Mouse (Mus musculus) right cerebral cortex, postnatal 36 days (tissue): Measurements from ENCODE around the gene Ash1l.
"Not testable (repeated sequence)": the region's sequence is repeated elsewhere in the genome, so short reads cannot be mapped to it uniquely, and the experiment has no call there.

ENCODE experiments used
- DNase-seq, 2 experiments: peaks; one replicate each; pipeline ENCODE4 v3.0.0; 2022; ENCODE audit warnings: low spot score in 2 of 2, mixed read lengths in 1 of 2

Ash1l gene

DNA sequence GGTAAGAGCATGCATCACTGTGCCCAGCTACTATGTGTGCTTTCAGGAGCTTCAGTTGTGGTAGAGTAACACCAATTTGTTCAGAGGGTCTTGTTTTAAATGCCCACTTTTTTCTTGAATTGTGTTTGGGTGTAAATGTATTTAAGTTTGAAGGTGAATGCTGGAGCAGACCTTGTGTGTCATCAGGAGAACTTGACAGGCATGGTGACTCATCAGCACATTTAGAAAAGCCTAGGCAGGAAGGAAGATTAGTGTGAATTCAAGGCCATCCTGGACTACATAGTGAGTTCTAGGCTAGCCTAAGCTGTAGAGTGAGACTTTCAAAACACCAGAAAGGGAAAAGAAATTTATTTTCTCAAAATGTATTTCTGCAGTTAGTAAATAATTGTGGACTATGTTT is 3.3 kb downstream of the Ash1l start:
- DNase-seq, result no peak

DNA sequence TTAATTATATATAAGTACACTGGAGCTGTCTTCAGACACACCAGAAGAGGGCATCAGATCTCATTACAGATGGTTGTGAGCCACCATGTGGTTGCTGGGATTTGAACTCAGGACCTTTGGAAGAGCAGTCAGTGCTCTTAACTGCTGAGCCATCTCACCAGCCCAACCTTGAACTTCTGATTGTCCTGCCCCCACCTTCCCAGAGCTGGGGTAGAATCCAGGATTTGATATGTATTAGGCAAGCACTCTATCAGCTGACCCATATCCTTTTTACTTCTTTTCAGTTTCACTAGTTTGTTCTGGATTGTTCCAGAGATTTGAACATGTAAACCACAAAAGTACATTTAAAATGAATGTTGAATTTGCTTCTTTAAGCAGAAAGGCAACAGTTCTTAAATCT is 12.8 kb downstream of the Ash1l start:
- DNase-seq, result not testable (repeated sequence)

DNA sequence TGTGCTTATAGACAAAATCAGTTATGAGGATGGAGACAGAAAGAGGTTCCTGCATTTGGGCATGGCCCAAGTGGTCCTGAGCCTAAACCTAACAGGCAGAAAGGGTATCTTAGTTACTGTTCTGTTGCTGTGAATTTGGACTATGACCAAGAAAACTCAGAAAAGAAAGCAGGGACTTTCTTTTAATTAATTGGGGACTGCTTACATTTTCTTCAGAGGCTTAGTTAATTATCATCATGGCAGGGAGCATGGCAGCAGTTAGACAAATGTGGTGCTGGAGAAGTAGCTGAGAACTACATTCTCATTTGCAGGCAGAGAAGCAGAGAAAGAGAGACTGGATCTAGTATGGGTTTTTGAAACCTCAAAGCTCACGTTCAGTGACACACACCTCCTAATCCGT is 24.6 kb downstream of the Ash1l start:
- DNase-seq, result no peak

DNA sequence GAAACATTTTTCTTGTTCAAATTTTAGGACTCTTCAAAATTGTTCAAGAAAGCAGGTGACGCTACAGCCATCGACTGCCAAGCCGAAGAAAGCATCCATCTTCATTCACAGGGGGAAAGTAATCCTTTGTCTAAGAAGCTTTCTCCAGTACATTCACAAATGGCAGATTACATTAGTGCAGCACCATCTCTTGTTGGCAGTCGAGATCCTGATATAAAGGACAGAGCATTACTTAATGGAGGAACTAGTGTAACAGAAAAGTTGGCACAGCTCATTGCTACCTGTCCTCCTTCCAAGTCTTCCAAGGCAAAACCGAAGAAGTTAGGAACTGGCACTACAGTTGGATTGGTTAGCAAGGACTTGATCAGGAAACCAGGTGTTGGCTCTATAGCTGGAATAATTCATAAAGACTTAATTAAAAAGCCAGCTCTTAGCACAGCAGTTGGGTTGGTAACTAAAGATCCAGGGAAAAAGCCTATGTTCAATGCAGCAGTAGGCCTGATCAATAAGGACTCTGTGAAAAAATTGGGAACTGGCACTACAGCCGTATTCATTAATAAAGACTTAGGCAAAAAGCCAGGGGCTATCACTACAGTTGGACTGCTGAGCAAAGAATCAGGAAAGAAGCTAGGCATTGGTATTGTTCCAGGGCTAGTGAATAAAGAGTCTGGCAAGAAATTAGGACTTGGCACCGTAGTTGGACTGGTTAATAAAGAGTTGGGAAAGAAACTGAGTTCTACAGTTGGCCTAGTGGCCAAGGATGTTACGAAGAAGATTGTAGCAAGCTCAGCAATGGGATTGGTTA is 31.0 kb downstream of the Ash1l start:
- DNase-seq, result no peak

DNA sequence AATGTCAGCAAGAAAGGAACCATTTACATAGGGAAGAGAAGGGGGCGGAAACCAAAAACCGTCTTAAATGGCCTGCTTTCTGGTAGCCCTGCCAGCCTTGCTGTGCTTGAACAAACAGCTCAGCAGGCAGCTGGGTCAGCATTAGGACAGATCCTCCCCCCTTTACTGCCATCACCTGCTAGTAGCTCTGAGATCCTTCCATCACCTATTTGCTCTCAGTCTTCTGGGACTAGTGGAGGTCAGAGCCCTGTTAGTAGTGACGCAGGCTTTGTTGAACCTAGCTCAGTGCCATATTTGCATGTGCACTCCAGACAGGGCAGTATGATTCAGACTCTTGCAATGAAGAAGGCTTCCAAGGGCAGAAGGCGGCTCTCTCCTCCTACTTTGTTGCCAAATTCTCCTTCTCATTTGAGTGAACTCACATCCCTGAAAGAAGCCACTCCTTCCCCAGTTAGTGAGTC is 33.5 kb downstream of the Ash1l start:
- DNase-seq, result no peak

DNA sequence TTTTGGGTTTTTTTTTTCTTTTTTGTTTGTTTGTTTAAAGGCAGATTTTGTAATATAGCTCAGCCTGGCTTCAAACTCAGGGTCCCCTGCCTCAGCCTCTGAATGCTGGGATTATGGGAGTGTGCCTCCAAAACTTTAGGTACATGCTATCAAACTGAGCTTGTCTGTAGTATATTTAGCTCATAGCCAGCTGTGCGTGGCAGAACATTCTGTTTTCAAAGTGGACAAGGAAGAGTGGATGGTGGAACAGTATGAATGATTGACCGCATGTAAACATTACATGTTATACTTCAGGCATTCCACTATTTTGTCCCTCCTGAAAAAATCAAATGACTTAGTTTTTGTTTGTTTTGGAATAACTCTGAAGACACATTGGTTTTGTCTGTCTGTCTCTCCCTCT is 42.4 kb downstream of the Ash1l start:
- DNase-seq, result no peak

GRCm38 (mm10) chr3:89001536-89001935 is 51.1 kb downstream of the Ash1l start:
- DNase-seq, result no peak

DNA sequence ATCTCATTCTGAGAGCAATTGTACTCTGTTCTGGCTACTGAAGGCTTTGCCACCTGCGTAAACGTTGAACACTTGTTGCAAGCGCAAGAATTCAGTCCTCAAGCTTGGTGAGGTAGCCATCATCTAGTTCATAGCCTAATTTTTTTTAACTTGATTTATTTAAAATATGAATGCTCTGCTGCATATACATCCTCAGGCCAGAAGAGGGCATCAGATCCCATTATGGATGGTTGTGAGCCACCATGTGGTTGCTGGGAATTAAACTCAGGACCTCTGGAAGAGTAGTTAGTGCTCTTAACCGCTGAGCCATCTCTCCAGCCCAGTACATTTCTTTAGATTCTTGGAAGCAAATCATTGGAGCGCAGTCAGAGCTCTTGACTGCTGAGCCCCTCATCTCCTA is 80.5 kb downstream of the Ash1l start:
- DNase-seq, result not testable (repeated sequence)

DNA sequence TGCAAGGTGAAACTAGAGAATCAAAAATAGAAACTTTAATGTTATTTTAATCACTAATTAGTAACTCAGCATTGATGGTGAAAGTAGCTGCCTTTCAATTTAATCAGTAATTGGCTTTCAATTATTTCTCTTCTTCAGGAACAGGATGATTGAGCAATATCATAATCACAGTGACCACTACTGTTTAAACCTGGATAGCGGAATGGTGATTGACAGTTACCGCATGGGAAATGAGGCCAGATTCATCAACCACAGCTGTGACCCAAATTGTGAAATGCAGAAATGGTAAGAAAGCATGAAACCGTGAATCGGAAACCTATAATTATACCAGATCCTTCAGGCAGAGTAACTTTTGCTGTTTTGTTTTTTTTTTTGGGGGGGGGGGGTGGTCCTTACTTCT is 92.9 kb downstream of the Ash1l start:
- no peak for DNase-seq

- DNase-seq, result peak in 1 of 2 experiments; percentile 19
These were observed 107.9 kb downstream of the Ash1l start for GRCm38 (mm10) chr3:89058361-89058760.

DNA sequence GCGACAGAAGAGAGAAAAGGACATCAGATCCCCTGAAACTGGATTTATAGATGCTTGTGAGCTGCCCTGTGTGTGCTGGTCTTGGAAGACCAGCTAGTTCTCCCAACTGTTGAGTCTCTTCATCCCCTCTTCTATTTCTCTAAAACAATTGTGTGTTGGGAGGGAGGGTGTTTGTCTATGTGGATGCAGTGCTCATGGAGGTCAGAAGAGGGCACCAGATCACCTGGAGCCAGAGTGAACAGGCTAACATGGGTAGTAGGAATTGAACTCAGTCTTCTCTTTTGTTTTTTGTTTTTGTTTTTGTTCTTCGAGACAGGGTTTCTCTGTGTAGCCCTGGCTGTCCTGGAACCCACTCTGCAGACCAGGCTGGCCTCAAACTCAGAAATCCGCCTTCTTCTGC is 108.4 kb downstream of the Ash1l start:
- peak in 1 of 2 experiments; percentile 27 for DNase-seq

DNA sequence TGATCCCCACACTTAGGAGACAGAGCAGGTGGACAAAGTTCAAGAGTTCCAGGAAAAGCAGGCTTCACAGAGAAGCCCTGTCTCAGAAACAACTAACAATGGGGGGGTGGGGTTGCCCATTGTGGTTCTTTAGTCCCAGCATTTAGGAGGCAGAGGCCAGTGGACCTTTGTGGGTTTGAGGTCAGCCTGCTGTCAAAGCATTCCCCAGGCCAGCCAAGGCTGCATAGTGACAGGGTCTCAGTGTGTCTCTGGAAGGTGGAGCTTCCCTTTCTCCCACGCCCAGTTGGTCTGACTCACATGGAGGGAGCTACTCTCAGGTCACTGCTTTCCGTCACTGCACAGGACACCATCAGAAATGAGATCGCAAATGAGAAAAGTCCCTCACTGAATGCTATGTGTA is 111.3 kb downstream of the Ash1l start:
- no peak for DNase-seq

DNA sequence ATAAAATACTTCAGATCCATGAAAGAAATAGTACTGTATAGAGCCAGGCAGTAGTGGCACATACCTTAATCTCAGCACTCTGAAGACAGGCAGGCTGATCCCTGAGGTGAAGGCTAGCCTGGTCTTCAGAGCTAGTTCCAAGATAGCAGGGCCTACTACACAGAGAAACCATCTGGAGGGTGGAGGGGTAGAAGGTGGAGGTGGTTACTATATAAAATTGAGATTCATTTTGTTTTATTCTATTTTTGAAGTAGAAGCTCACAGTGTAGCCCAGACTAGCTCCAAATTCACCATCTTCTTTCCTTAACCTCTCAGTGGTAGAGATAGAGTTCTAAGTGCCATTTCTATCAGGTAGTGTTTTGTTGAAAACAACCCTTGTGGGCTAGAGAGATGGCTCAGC is 116.8 kb downstream of the Ash1l start:
- peak in 1 of 2 experiments; percentile 27 for DNase-seq

- no peak for DNase-seq
These were observed 127.0 kb downstream of the Ash1l start for GRCm38 (mm10) chr3:89077383-89077782.

- DNase-seq, result not testable (repeated sequence)
These were observed 131.9 kb downstream of the Ash1l start for GRCm38 (mm10) chr3:89082287-89082686.

GRCm38 (mm10) chr3:89084133-89084532 is 133.7 kb downstream of the Ash1l start:
- DNase-seq, result peak in 1 of 2 experiments; percentile 41

DNA sequence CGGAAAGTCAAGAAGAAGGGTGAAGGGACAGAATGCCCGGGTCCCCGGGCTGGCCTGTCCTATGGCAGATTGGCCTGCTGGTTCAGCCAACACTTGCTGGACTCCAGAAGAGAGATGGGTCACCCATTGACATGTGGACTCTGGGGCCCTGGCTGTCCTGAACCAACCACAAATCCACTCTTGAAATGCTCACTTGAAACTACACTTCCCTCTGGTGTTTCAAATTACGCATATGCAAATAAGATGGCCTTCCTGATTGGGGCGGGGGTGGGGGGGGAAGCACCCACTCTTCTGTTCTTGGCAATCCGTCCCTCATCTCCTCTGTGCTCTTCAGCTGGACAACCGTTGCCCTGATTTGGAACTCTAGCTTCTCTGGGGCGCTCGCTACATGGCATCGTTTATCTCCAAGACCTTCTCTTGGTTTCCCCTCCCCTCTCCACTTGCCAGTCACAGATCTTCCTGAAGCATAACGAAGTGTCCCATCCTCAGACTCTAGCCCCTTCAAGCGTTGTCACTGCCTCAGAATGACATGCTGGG is 134.3 kb downstream of the Ash1l start:
- no peak for DNase-seq

DNA sequence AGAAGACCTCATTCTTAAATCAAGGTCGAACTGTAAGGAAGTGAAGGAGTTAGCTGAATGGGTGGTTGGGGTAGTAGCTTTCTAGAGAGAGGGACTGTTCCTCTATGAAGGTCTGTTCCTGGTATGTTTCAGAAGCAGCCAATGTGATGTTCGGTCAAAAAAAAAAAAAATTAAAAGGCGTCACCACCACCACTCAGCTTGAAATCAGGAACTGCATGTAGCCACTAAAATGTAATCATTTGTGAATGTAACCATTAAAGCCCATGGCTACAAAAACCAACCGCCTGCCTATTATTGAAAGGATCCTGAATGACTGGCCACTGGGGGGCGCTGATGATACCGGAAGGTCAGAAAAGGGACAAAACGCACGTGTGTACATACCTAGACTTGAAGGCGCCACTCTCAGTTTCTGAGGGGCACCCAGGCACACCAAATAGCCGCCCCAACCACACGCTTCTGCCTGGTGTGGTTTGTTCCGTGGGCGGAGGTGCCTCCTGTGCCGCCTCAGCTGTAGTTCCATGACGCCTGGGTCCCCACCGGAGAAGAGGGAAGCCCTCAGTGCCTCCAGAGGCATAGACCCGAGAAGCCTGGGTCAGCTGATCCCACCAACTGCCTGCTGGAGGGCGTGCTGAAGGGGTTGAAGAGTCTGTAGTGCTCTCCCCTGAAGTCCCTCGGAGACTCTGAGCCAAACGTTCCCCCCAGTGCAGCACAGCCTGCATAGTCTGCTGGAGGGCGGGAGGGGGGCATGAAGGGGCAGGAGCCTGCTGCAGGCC is 137.1 kb downstream of the Ash1l start:
- peak; percentile 56 to 59 for DNase-seq

- DNase-seq, result no peak
These were observed 138.6 kb downstream of the Ash1l start for GRCm38 (mm10) chr3:89088974-89089373.

- DNase-seq, result peak; percentile 85 to 91
These were observed 139.6 kb downstream of the Ash1l start for GRCm38 (mm10) chr3:89089882-89090591.

DNA sequence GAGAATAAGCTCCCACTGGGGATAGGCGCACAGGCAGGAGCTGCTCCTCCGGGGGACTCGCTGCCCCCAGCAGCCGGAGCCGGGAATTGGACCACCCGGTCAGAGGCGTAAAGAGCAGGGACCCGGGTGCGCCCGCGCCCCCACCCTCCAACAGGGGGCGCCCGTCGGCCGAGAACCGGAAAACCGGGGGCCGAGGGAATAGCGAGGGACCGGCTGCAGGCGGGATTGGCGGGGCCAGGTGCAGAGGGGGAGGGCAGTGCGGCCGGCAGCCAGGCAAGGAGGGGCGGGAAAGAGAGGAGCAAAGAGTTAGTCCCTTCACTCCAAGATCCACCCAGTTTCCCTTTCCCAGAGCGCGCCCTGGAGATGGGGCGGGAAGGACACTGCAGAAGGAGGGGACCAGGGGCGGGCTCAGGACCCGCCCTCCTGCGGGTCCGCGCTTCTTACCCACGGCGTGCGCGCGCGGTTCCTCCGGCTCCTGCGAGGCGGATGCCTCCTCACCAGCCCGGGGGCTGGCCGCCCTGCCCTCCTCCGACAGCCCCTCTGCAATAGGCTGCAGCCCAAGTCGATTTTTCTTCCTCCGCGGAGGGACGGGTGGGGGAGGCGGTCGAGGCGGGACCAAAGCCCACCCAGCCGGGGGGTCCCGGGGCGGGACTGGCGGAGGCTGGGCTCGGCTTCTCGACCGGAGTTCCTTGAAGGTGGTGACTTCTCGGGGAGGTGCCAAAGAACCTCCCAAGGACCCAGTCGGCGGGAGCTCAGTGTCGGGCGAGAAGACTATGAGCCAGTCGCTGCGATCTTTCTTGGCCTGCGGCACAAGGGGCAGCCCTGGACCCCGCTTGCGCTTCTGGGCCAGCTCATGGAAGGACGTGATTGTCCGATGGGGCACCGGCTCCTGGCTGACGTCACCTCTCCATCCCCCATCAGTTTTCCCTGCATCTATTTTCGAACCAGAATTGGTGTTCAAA is 140.6 kb downstream of the Ash1l start:
- peak; percentile 69 to 71 for DNase-seq
